ENCODE assay signal across 11 mouse cellular contexts in the genomic region with DNA sequence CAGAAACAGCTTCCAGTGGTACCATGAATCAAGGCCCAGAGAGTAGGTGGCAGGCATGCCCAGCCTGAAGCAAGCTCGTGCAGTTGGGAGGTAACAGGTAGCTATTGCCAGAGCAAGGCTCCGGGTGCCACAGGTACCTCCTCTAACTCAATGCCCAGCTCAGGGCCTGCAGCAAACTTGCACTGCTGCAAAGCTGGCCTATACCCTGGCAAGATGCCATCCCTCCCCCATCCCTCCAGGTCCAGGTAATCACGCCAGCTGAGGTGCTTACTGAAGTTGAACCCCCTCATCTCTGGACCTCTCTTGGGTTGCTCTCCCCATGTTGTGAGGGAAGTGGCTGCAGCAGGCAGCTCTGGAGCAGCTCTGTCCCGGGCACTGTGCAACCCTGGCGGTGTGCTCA. TPM values are rescaled to one million over a fixed set of nuclear protein-coding genes. Genes with fewer than 3 reads are reported as not detected.
DNase-seq lines count a peak whose midpoint lies in the region; ATAC-seq and TF ChIP-seq lines count a peak whose summit lies in the region.
"Had no signal": no experiment of that assay in that cellular context is flagged by ENCODE, and none has a peak within 500 bp of the region (broad histone marks: within the 10 kb centered on the region; RNA-seq: fewer than 3 reads in every experiment).

No protein-coding gene starts in this region.

- ATAC-seq in stomach, embryonic 14.5 days (ENCODE audit: insufficient number of reproducible peaks, insufficient read depth, low FRiP score, low read depth), result no peak
- no peak for ATAC-seq in cerebellum, adult (ENCODE audit: insufficient number of reproducible peaks, low FRiP score, low TSS enrichment)

- DNase-seq in heart, embryonic 10.5 days (ENCODE audit: low spot score), result no peak
- no peak for DNase-seq in heart, postnatal 25 days (ENCODE audit: low spot score)
- DNase-seq in lung, postnatal 10 days, result peak; percentile 20
- DNase-seq in lung, adult 2 months, result no peak
- peak; percentile 29 for DNase-seq in kidney, adult 2 months
- DNase-seq in right cerebral cortex, postnatal 25 days, result no peak
- DNase-seq: cerebellum, adult 11 months had no signal

- no peak overlapping the region for H3K9ac ChIP-seq in stomach, embryonic 14.5 days (replicated peaks; ENCODE audit: low read depth, low read length)

- intact Hi-C loops in heart, postnatal 25 days (cut with DNase I), result loop anchor here (5.0 kb wide), 2 partner anchors 54 to 79 kb away; no protein-coding TSS in a partner anchor

- peaks cover 85% of the 10 kb centered on the region for H3K4me1 ChIP-seq in heart, embryonic 10.5 days
- H3K4me1 ChIP-seq in lung, adult 2 months (ENCODE audit: control insufficient read depth, insufficient read depth, low read length), result peaks cover 32% of the 10 kb centered on the region
- peaks cover 15% of the 10 kb centered on the region for H3K4me1 ChIP-seq in kidney, adult 2 months (ENCODE audit: control insufficient read depth, insufficient read depth, low read length)
- peaks cover 47% of the 10 kb centered on the region for H3K4me1 ChIP-seq in stomach, embryonic 14.5 days (ENCODE audit: control insufficient read depth, insufficient read depth, low read length)

- H3K36me3 ChIP-seq in heart, embryonic 10.5 days, result no peaks in the 10 kb centered on the region
- H3K36me3 ChIP-seq in kidney, adult 2 months (ENCODE audit: control insufficient read depth, insufficient read depth, low read length), result no peaks in the 10 kb centered on the region
- no peaks in the 10 kb centered on the region for H3K36me3 ChIP-seq in stomach, embryonic 14.5 days (ENCODE audit: control insufficient read depth, insufficient read depth, low read length)

- TF ChIP-seq POLR2A in lung, adult 2 months (IDR thresholded peaks at IDR 0.05; ENCODE audit: borderline replicate concordance, extremely low read depth, low read depth, low read length), result no peak
- TF ChIP-seq POLR2A in kidney, adult 2 months (IDR thresholded peaks at IDR 0.05; ENCODE audit: low read depth, low read length), result no peak

- no peaks in the 10 kb centered on the region for H3K27me3 ChIP-seq in heart, embryonic 10.5 days (ENCODE audit: insufficient read depth, poor library complexity, severe bottlenecking)
- H3K27me3 ChIP-seq in kidney, adult 2 months (replicated peaks; ENCODE audit: control insufficient read depth, insufficient read depth, low read length), result no peaks in the 10 kb centered on the region
- H3K27me3 ChIP-seq in stomach, embryonic 14.5 days (ENCODE audit: control insufficient read depth, insufficient read depth, low read length), result no peaks in the 10 kb centered on the region

- 0 out of 2 replicates have a peak overlapping the region, but pooled peaks have one; percentile 10 for H3K4me2 ChIP-seq in stomach, embryonic 14.5 days (replicated peaks; ENCODE audit: low read depth, low read length)

- H3K9me3 ChIP-seq in heart, embryonic 10.5 days, result no peaks in the 10 kb centered on the region
- no peaks in the 10 kb centered on the region for H3K9me3 ChIP-seq in stomach, embryonic 14.5 days (ENCODE audit: control insufficient read depth, low read depth, low read length)

- no peak overlapping the region for H3K4me3 ChIP-seq in heart, embryonic 10.5 days
- no peak overlapping the region for H3K4me3 ChIP-seq in lung, adult 2 months (replicated peaks; ENCODE audit: extremely low read depth, low read depth, low read length)
- H3K4me3 ChIP-seq in kidney, adult 2 months (ENCODE audit: insufficient read depth, low read depth, low read length), result no peak overlapping the region
- H3K4me3 ChIP-seq in stomach, embryonic 14.5 days (ENCODE audit: low read depth, low read length), result no peak overlapping the region

- TF ChIP-seq CTCF in lung, adult 2 months (IDR thresholded peaks at IDR 0.05; ENCODE audit: insufficient read depth, low read length), result no peak
- no peak for TF ChIP-seq CTCF in kidney, adult 2 months (conservative IDR thresholded peaks at IDR 0.05; ENCODE audit: insufficient read depth, insufficient read length, low read depth, low read length)

- WGBS in heart, embryonic 10.5 days, result 89% methylated on average over 5 of the region's 5 CpGs
- 70% methylated on average over 5 of the region's 5 CpGs for WGBS in lung, adult 2 months
- 67% methylated on average over 5 of the region's 5 CpGs for WGBS in kidney, adult 2 months
- 84% methylated on average over 5 of the region's 5 CpGs for WGBS in stomach, embryonic 14.5 days

- H3K27ac ChIP-seq in heart, embryonic 10.5 days, result peak overlapping the region; percentile 82
- H3K27ac ChIP-seq in kidney, adult 2 months (ENCODE audit: insufficient read depth, low read depth, low read length), result peak overlapping the region; percentile 59
- peak overlapping the region; percentile 62 for H3K27ac ChIP-seq in stomach, embryonic 14.5 days (ENCODE audit: low read length)

RNA-seq across cellular contexts. Expression of a gene that starts 48.2 kb away (rescaled TPM):
- 17.4 and 19.3 TPM in 2 replicates for polyA plus RNA-seq in heart, embryonic 10.5 days (2016; fragmentation: Nextera tagmentation; extraction: Ambion mirVana)
- 10 to 100 TPM; 14.6 to 15.6 TPM for total RNA-seq in heart, postnatal 25 days (2021)
- polyA plus RNA-seq in lung, adult 2 months (2012; rRNA removed), result 12.4 and 17.1 TPM in 2 replicates
- 9.3 and 10.1 TPM in 2 replicates for polyA plus RNA-seq in kidney, adult 2 months (2012; rRNA removed)
- polyA plus RNA-seq in stomach, embryonic 14.5 days (2014; fragmentation: Nextera tagmentation; extraction: Ambion mirVana), result 15.3 and 19.2 TPM in 2 replicates

RNA-seq across cellular contexts. Expression of a gene that starts 59.3 kb away (rescaled TPM):
- polyA plus RNA-seq in heart, embryonic 10.5 days (2016; fragmentation: Nextera tagmentation; extraction: Ambion mirVana), result not detected in 2 replicates
- total RNA-seq in heart, postnatal 25 days (2021), result not detected
- polyA plus RNA-seq in lung, adult 2 months (2012; rRNA removed), result not detected in 2 replicates
- not detected in 2 replicates for polyA plus RNA-seq in kidney, adult 2 months (2012; rRNA removed)
- polyA plus RNA-seq in stomach, embryonic 14.5 days (2014; fragmentation: Nextera tagmentation; extraction: Ambion mirVana), result not detected in 2 replicates
- total RNA-seq: megakaryocyte progenitor cell, adult 5-6 weeks had no signal
- polyA plus RNA-seq: heart, embryonic 14.5 days had no signal

Comparison
In these comparisons a context has a peak if more than half of its experiments do, and no peak if none do; other contexts are left out.
1. DNase-seq: peak in lung, postnatal 10 days (single experiment) and kidney, adult 2 months (single experiment); none in heart, embryonic 10.5 days (single experiment), heart, postnatal 25 days (single experiment), lung, adult 2 months (single experiment) and right cerebral cortex, postnatal 25 days (single experiment).
2. Peak in every context shown above with its lines, with median percentiles within 50 percentile points of each other: H3K27ac ChIP-seq.